Mouse (Mus musculus) stomach, embryonic 15.5 days (tissue): ENCODE measurements at regions not wholly inside any gene's neighbourhood (a gene's known extent, or its start where the extent isn't known, plus 50 kb on each side); places are given as distances from the start of the nearest gene placed in this dataset.

Source experiments
- ATAC-seq: fragments of 200-750 bp; cut with Nextera tagmentation; 2 replicates; pipeline ENCODE4 v1.8.0; 2017; ENCODE audit warnings: low read depth, moderate number of reproducible peaks, moderate TSS enrichment; ENCODE audit not compliant: insufficient read depth, low FRiP score
- H3K27ac ChIP-seq: fragments of 300-500 bp; sonication (generic); 2 replicates; pipeline ENCODE4 v1.5.1; 2015; ENCODE audit warnings: mild to moderate bottlenecking, inconsistent platforms
- H3K27me3 ChIP-seq: fragments of 300-500 bp; sonication (generic); replicated peaks from 2 replicates; pipeline ENCODE4 v1.6.1; 2015; ENCODE audit warnings: inconsistent platforms
- H3K36me3 ChIP-seq: fragments of 300-500 bp; sonication (generic); 2 replicates; pipeline ENCODE4 v1.6.1; 2015; ENCODE audit warnings: inconsistent platforms
- H3K4me1 ChIP-seq: fragments of 300-500 bp; sonication (generic); 2 replicates; pipeline ENCODE4 v1.6.1; 2015; ENCODE audit warnings: inconsistent platforms
- H3K4me2 ChIP-seq: fragments of 300-500 bp; sonication (generic); 2 replicates; pipeline ENCODE4 v1.6.1; 2015; ENCODE audit warnings: mild to moderate bottlenecking, inconsistent platforms
- H3K4me3 ChIP-seq: fragments of 300-500 bp; sonication (generic); replicated peaks from 2 replicates; pipeline ENCODE4 v1.5.1; 2015; ENCODE audit warnings: inconsistent platforms
- H3K9ac ChIP-seq: fragments of 300-500 bp; sonication (generic); 2 replicates; pipeline ENCODE4 v1.6.1; 2015; ENCODE audit warnings: inconsistent platforms
- H3K9me3 ChIP-seq: fragments of 300-500 bp; sonication (generic); 2 replicates; pipeline ENCODE4 v1.6.1; 2016; ENCODE audit warnings: inconsistent platforms
- WGBS: fragments of 180-500 bp; shearing (Covaris S2); methylation state at CpG from one replicate; pipeline ENCODE4 v1.1.7; 2015; 5-methylcytosine and 5-hydroxymethylcytosine counted together

DNA sequence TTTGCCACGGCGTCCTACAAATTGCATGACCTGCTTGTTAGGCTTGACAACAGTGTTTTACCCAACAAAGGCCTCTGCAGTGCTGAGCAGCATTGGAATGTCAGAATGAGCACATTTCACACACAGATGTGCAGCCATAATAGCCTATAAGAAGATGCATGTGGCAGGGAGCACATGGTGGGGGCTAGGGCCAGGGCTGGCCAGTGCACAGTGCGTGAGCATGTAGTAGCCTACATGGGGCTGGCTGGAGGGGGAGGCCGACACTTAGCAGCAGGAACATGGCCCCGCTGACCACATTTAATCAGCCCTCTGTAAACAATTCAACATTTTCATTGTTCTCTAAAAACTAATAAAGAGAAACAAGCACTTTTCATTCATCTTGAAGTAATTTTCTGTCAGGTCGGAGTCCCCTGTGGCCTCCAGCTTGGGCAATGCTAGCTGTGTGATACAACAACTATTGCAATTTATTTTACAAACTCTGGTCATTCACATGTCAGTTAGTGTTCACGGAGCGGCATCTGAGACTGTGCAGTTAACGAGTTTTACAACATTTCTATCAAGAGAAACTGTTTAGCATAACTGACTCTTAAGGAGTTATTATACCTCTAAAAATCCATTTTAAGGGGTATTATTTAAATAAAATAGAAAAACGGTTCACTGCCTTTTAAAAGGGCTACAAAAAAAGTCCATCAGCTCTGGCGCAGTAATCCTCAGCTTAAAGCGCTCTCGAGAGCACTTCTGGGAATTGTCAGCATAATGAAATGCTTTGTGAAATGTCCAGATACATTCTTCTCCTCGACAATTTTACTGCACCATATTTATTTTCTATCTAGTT, 246.6 kb upstream of the Nr2f1 start:
- H3K9me3 ChIP-seq, result no peaks in the 10 kb centered on the region
- no peaks in the 10 kb centered on the region for H3K36me3 ChIP-seq
- 41% methylated on average over 14 of the region's 14 CpGs for WGBS
- H3K9ac ChIP-seq, result no peak overlapping the region
- H3K27ac ChIP-seq, result no peak overlapping the region
- H3K27me3 ChIP-seq, result no peaks in the 10 kb centered on the region
- peak; percentile 39; the same call in 1 of the 2 replicates for ATAC-seq
- no peaks in the 10 kb centered on the region for H3K4me1 ChIP-seq
- no peak overlapping the region for H3K4me2 ChIP-seq
- H3K4me3 ChIP-seq, result no peak overlapping the region

DNA sequence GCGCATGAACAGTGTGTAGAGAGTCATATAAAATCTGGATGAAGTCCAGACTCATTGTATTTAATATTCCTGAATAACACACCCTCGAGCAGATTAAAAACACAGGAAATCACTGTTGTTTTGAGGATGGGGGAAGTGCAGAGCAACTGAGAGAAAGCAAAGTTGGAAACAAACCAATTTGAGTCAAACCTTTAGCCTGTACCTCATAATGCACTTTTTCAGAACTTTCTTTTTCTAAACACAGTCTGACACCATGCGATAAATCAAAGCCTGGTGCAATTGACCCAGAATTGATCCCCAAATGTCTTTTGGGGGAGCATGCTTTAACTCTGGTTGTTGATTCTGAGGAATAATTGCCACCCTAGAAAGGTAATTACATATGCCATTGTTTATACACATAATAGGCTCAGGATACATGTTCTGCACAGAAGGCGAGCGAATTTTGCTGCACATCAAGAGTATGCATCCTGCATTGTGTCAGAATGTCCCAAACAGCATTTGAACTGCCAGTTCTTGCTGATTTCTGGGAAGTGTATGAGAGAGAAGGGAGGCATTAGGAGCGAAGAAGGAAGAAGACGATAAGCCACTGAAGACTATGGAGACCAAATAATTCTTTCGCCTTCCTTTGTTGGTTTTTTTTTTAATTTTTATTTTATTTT, 245.3 kb upstream of the Nr2f1 start:
- 0 out of 2 replicates have a peak overlapping the region, but pooled peaks have one; percentile 4 for H3K27ac ChIP-seq

DNA sequence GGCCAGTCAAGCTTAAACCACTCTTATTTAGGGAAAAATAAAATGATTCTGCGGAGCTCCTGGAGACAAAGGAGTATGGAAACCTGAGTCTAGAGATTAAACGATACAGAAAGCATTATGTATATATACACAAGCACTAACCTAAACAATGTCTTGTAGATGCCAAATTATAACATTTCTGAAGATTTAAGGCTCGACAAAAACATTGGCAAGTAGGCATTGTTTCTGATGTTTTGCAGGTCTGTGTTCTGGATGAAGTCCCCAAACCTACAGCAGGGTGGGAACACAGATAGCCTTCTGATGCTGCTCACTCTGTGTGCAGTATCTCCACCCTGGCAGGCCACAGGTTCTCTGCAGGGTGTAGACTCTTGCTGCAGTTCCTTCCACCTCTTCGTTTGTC, 228.9 kb upstream of the Nr2f1 start:
- Histone ChIP-seq H3K4me2 (0 out of 2 replicates have a peak overlapping the region, but pooled peaks have one; percentile 47), H3K36me3 (no peaks in the 10 kb centered on the region), H3K4me3 (no peak overlapping the region), H3K27me3 (no peaks in the 10 kb centered on the region), H3K9me3 (no peaks in the 10 kb centered on the region), H3K27ac (no peak overlapping the region), H3K9ac (no peak overlapping the region), H3K4me1 (peaks cover 7% of the 10 kb centered on the region)
- no peak for ATAC-seq
- 45% methylated on average over 4 of the region's 4 CpGs for WGBS

More for the DNA sequence above, 245.3 kb upstream of the Nr2f1 start:
- Histone ChIP-seq H3K36me3 (no peaks in the 10 kb centered on the region), H3K9me3 (no peaks in the 10 kb centered on the region), H3K4me1 (no peaks in the 10 kb centered on the region), H3K27me3 (no peaks in the 10 kb centered on the region), H3K4me2 (no peak overlapping the region), H3K9ac (no peak overlapping the region), H3K4me3 (no peak overlapping the region)
- ATAC-seq, result no peak
- 63% methylated on average over 8 of the region's 8 CpGs for WGBS

DNA sequence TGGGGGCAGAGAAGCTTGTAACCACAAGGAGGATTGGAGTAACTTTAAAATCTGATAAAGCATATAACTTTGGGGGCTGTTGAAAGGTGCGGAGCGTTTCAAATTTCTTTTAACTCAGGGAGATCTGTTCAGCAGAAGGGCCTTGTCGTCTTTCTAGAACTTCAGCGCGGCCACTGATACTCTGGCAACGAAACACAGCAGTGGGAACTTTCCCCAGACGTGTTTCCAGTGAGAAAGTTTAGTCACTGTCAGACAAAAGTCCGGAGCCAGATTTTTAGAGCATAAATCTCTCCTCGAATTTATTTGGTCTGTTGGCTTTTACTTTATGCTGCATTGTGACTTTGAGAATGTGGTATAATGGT, 228.5 kb upstream of the Nr2f1 start:
- H3K9ac ChIP-seq, result no peak overlapping the region
- H3K27ac ChIP-seq, result peak overlapping the region; percentile 63
- H3K4me2 ChIP-seq, result peak overlapping the region; percentile 47
- H3K27me3 ChIP-seq, result no peaks in the 10 kb centered on the region
- peaks cover 7% of the 10 kb centered on the region for H3K4me1 ChIP-seq
- H3K36me3 ChIP-seq, result no peaks in the 10 kb centered on the region
- H3K4me3 ChIP-seq, result peak overlapping the region; percentile 18; the same call in 1 of the 2 replicates
- 15% methylated on average over 9 of the region's 9 CpGs for WGBS
- no peaks in the 10 kb centered on the region for H3K9me3 ChIP-seq
- ATAC-seq, result no peak

DNA sequence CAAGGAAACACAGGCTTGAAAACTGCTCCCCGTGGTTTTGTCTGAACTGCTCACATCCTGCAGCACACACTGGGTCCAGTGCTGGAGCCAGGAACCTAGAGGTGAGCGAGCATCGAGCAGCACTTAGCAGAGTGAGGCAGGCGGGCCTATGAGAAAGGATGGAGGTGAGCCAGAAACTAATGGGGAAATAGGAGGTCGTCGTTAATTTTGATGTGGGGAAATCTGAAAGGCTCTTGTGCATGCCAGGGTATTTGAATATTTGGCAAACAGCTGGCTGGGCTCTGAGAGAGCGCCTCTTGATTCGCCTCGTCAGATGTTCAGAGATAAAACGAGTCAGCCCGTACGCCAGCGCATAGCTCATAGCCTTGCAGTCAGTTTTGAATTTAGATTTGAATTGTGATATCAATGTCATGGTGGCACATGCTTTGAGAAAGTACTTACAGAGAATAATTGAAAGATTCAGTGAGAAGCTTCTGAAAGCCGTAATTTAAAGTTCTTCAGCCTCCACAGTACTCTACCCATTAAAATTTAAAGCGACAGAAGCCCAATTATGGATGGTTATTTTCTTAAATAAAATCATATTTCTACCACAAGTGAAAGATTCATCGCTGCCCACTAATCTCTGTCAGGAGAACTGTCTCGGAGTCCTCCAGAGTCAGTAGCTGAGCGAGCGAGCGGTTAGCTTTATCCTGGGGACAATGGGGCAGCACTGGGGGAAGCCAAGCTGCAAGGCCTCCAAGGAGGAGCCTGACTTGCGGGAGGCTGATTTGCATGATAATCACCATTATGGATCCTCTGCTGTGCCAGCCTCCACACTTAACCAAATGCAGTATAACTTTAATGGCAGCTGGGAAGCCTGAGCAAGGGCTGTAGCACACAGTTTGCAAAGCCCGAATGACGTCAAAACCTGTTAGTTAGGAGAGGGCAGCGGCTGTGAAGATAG, 227.9 kb upstream of the Nr2f1 start:
- 23% methylated on average over 24 of the region's 24 CpGs for WGBS
- Histone ChIP-seq H3K9ac (no peak overlapping the region), H3K4me3 (peak overlapping the region; percentile 18), H3K9me3 (no peaks in the 10 kb centered on the region), H3K4me1 (peaks cover 7% of the 10 kb centered on the region), H3K36me3 (no peaks in the 10 kb centered on the region), H3K4me2 (peak overlapping the region; percentile 47), H3K27ac (peak overlapping the region; percentile 63), H3K27me3 (no peaks in the 10 kb centered on the region)
- ATAC-seq, result peak; percentile 27; the same call in 1 of the 2 replicates

DNA sequence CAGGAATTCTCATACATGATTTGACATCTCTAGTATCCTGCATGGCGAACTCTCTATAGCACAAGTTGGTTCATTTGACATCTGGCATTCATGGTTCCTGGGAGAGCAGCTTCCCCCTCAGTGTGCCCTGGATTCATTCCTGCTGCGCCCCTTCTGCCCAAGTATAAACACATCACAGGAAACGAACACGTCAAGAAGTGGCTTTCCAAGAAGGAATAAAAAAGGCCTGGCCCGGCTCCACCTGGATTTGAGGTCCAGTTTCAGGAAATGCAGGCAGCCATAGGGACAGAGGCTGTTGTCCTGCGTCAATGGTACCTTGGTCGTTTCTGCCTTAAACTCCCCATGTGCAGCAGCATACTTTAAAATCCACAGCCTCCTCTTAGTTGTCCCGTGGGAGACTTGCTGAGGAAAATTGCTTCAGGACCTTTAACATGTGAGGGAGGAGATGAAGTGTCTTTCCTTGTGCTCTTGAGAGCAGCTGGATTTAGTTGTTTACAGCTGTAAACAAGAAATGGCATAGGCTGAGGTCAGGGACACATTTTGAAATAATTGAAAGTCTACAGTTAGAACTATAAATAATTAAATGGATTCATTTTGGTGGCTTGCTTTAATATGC, 226.9 kb upstream of the Nr2f1 start:
- Histone ChIP-seq H3K4me2 (no peak overlapping the region), H3K4me1 (peaks cover 7% of the 10 kb centered on the region), H3K4me3 (no peak overlapping the region), H3K9ac (no peak overlapping the region), H3K9me3 (no peaks in the 10 kb centered on the region), H3K36me3 (no peaks in the 10 kb centered on the region), H3K27me3 (no peaks in the 10 kb centered on the region), H3K27ac (no peak overlapping the region)
- ATAC-seq, result no peak
- WGBS, result 39% methylated on average over 8 of the region's 8 CpGs

DNA sequence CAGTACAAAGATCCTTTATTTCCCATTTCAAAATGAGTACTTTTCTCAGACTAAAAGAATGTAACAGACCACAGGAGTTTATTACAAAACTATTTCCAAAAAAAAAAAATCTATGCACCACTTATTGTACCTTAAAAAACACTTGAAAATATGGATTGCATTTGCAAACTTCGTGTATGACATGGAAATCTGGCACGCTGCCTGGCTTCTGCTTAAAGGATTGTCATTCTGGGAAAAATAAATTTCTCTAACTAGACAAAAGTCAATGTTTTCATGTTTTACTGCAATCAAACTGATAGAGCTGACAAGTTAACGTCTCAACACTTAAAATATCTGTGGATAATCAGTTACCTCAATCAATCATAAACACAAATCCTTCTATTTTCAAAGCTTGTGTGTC, 205.5 kb upstream of the Nr2f1 start:
- Histone ChIP-seq H3K27me3 (no peaks in the 10 kb centered on the region), H3K9me3 (no peaks in the 10 kb centered on the region), H3K4me3 (no peak overlapping the region), H3K4me1 (no peaks in the 10 kb centered on the region), H3K4me2 (no peak overlapping the region), H3K36me3 (no peaks in the 10 kb centered on the region), H3K9ac (no peak overlapping the region), H3K27ac (no peak overlapping the region)
- ATAC-seq, result no peak
- WGBS, result 38% methylated on average over 3 of the region's 3 CpGs

DNA sequence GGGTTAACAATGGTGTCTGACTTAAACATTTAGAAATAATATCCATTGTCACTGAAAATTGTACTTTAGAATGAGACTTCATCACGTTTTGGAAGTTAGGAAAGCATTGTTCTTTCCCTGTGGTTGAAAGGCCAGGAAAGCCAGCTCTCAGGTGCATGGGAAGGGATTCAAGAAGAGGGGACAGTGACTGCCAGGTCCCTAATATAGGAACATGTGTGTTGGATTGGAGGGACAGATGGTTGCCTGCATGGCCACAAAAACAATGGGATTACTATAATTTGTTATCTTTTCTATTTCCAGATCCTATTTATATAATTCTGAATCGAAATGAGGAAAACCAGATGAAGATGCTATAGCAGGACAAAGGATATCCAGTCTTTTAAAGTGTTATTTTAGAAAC, 184.2 kb upstream of the Nr2f1 start:
- Histone ChIP-seq H3K4me1 (no peaks in the 10 kb centered on the region), H3K9ac (no peak overlapping the region), H3K9me3 (no peaks in the 10 kb centered on the region), H3K27me3 (no peaks in the 10 kb centered on the region), H3K4me3 (no peak overlapping the region), H3K27ac (no peak overlapping the region), H3K36me3 (no peaks in the 10 kb centered on the region), H3K4me2 (no peak overlapping the region)
- ATAC-seq, result no peak
- 59% methylated on average over 2 of the region's 2 CpGs for WGBS

DNA sequence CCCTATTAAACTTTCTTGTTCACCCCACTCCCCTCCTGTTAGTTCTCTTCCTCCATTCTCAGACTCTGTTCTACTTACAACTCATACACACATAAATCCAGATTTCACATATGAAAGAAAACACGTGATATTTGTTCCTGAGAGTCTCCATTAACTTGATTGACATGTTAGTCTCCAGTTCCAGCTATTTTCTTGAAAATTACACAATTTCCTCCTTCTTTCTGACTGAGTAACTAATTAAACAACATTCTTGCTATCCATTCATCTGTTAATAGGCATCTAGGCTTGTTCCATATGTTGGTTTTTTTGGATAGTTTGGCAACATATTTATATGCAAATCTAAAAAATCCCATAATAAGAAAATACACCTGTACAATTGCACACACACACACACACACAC, 161.7 kb upstream of the Nr2f1 start:
- no peaks in the 10 kb centered on the region for H3K27me3 ChIP-seq
- no peak for ATAC-seq
- H3K4me2 ChIP-seq, result no peak overlapping the region
- WGBS, result 64% methylated on average over 1 of the region's 1 CpGs
- H3K9me3 ChIP-seq, result no peaks in the 10 kb centered on the region
- H3K4me3 ChIP-seq, result no peak overlapping the region
- no peak overlapping the region for H3K27ac ChIP-seq
- no peaks in the 10 kb centered on the region for H3K36me3 ChIP-seq
- no peaks in the 10 kb centered on the region for H3K4me1 ChIP-seq
- H3K9ac ChIP-seq, result no peak overlapping the region

DNA sequence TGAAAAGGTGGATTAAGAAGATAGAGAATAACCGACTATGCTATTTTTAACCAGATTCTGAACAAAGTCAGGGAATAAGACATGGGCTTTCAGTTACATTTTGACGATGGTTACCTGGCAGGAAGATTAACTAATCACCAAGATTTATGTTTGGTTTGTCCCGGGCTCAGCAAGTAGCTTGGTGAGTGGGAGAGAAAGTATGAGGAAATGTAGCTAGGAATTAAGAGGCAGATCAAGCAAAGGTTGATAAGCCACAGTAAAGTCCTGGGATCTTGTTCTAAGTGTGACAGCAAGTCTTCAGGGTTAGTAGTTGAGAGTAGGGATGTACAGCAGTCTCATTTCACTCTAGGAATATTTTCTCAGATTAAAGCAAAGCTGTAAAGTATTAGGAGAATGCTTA, 149.3 kb upstream of the Nr2f1 start:
- H3K4me1 ChIP-seq, result no peaks in the 10 kb centered on the region

DNA sequence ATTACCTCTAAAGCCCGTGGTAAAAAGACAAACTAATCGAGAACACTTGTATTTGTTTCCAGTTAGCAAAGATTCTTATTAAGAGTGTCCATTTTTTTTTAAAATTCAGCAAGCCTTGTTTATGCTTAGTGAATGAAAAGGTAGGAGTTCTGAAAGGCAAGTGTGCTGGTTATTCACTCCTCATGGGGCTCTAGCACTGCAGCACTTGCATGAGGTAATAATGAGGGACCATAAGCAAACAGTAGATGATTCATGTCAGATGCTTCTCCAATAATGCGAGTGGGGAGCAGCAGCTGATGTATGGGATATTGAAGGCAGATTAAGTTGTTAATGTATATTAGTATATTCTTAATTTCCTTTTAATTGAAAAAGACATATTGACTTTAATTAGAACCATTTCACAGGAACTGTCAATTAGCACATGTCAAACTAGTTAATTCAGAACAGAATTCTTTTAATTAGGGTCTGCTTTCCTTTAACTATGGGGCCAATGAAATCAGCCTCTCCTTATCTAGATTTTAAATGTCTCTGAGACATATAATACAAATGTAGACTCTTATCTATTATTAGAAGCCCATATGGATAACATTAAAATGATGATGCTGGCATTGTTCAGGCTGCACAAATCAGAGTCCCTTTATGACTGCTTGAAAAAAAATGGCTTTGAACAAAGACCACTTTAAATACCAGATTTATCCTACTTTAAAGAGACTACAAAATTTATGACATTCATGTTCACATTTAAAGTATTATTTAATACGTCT, 125.1 kb upstream of the Nr2f1 start:
- WGBS, result 70% methylated on average over 4 of the region's 4 CpGs
- Histone ChIP-seq H3K4me2 (no peak overlapping the region), H3K27ac (no peak overlapping the region), H3K9me3 (no peaks in the 10 kb centered on the region), H3K36me3 (no peaks in the 10 kb centered on the region), H3K27me3 (no peaks in the 10 kb centered on the region), H3K4me3 (no peak overlapping the region), H3K4me1 (no peaks in the 10 kb centered on the region), H3K9ac (no peak overlapping the region)
- ATAC-seq, result no peak

More for the DNA sequence above, 149.3 kb upstream of the Nr2f1 start:
- Histone ChIP-seq H3K9me3 (no peaks in the 10 kb centered on the region), H3K27me3 (no peaks in the 10 kb centered on the region), H3K9ac (no peak overlapping the region), H3K36me3 (no peaks in the 10 kb centered on the region), H3K4me3 (no peak overlapping the region), H3K4me2 (no peak overlapping the region), H3K27ac (no peak overlapping the region)
- WGBS, result 23% methylated on average over 3 of the region's 3 CpGs
- ATAC-seq, result peak; percentile 63; the same call in 1 of the 2 replicates
